Mouse (Mus musculus) naive thymus-derived CD4-positive, alpha-beta T cell, adult 2 months (primary cell): Measurements from ENCODE around the gene Eddm3b.

ENCODE experiments used
- DNase-seq: peaks from one replicate; pipeline ENCODE4 v3.0.0-alpha.2; 2011; ENCODE audit warnings: low read depth

Gene Eddm3b

GRCm38 (mm10) chr14:51094921-51095320 lies 19.3 kb upstream of the Eddm3b start:
- DNase-seq: no peak

DNA sequence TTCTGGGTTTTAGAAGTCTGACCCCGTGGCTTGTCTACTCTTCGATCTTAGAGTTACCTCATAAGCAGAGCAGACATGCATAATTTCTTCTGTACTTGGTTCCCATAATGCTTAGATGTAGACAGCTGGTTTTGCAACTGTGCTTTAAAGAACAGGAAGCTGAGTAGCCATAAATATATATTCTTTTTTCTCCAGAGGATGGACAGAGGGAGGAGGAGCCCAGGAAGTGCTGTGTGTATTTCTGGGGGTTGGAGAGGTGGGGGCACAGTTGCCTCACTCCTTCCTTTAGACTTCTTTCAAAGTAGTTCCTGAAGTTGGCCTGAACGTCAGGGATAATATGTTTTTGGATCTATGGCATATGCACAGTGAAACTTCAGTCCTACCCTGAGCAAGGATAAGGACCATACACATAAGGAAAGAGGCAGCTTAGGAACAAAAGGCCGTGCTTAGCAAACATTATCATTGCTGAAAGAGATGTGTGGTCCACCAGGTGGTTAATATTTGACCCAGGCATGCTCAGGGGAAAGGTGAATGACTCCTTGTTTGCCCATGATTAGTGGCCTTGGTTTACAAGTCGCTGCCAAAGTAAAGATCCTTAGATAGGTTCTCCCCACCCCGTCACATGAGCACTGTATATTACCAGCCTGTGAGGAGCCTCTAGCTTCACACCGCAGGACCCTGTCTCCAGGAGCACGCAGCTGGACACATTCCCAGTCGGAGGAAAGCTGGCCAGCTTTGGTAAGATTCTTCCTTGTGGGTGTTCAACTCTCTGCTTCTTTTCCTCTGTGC lies 18.3 kb upstream of the Eddm3b start:
- DNase-seq: no peak

- DNase-seq: peak; percentile 78
Observed at GRCm38 (mm10) chr14:51098300-51098699, 15.9 kb upstream of the Eddm3b start.

GRCm38 (mm10) chr14:51098921-51099320 lies 15.3 kb upstream of the Eddm3b start:
- no peak for DNase-seq

GRCm38 (mm10) chr14:51101284-51101683 lies 12.9 kb upstream of the Eddm3b start:
- no peak for DNase-seq

- peak; percentile 72 for DNase-seq
Observed at GRCm38 (mm10) chr14:51103217-51103616, 11.0 kb upstream of the Eddm3b start.

DNA sequence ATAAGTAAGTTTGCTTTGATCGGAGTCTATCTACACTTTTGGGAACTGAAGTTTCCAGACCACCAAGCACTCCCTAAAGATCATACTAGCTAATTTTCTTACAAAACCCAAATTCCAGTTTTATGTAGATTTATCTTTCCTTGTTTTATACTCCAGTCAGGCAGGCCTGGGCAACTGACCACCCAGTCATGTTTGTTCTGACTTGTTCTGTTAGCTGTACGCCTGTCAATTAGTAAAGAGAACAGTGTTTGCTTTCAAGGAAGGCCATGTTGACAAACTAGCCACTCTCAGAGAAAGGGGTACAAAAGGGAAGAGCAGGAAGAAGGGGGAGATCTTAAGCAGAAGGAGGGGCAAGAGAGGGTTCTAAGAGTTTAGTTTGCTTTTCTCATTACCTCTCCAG lies 9.9 kb upstream of the Eddm3b start:
- no peak for DNase-seq

DNA sequence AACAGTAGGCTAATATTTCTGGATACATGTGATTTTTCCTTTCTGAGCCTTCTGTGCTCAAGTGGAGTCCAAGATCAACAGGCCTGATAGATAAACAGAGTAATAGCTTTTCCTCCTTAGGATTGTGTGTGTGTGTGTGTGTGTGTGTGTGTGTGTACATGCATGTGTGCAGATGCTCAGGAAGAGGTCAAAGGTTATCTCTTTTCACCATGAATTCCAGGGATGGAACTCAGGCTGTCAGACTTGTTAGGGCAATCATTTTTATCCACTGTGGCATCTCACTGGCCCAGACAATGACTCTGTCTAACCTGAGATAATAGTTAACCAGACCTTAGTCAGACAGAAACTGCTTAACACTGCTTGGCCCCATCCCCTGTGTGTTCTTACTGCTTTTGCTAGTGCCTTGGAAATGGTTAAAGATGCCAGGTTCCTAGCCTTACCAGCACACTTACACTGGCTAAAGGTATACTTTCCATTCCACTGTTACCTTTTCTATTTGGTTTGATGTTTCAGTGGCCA lies 7.7 kb upstream of the Eddm3b start:
- DNase-seq: no peak

DNA sequence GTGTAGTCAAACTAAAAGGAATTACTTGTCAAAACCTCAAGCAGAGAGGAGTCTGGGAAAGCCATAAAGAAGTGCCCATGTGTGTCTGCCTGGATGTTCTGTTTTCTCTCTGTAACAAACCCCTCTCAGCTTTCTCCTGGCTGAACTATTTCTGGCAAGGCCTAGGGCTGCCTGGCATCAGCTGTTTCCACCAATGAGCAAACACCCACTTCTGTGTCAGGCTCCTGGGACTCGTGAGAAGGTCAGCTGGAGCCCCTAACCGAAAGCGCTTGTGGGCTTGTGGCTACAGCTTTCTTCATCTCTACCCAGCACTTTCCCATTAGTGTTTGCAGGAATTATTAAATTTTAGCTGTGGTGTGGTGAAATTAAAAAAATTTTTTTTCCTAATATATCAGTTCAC lies 2.3 kb upstream of the Eddm3b start:
- DNase-seq: no peak

DNA sequence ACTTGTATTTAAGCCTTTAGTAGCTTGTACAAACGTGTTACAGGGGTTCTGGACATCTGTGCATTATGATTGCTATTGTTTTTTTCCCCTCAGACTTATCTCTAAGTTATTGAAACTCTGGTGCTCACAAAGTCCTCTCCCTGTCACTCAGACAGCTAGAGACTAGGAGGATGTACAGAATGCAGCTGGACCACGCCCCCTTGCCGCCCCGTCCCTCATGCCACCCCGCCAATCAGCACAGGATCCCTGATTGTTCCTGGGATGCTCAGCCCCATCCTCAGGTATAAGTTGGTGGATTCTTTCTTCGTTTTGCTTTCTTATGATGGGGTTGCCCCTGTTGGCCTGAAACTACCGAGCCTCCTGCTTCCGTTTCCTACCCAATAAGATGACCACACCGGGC lies 750 bp upstream of the Eddm3b start:
- DNase-seq: no peak

DNA sequence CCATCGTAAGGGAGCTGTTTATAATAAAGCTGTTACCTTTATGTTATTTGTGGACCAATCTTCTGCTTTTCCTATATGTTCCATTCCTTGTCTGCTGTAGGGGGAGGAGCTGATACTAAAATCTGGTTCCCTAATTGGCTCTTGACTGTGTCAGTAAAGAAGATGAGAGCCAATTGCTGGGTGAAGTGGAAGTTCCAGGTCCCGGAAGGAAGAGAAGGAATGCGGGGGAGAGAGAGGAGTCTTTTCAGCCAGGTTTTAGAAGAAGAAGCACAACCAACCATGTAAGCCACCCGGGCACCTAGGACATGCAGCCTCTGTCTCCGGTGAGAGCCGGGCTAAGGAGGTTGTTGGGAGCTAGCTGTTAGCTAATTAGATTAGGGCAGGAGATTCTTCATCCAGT lies 11.5 kb downstream of the Eddm3b start:
- no peak for DNase-seq

- no peak for DNase-seq
Observed at GRCm38 (mm10) chr14:51127648-51128258, 13.5 kb downstream of the Eddm3b start.

- DNase-seq: peak; percentile 20
Observed at GRCm38 (mm10) chr14:51128775-51129623, 14.8 kb downstream of the Eddm3b start.

GRCm38 (mm10) chr14:51129624-51129975 lies 15.4 kb downstream of the Eddm3b start:
- no peak for DNase-seq

DNA sequence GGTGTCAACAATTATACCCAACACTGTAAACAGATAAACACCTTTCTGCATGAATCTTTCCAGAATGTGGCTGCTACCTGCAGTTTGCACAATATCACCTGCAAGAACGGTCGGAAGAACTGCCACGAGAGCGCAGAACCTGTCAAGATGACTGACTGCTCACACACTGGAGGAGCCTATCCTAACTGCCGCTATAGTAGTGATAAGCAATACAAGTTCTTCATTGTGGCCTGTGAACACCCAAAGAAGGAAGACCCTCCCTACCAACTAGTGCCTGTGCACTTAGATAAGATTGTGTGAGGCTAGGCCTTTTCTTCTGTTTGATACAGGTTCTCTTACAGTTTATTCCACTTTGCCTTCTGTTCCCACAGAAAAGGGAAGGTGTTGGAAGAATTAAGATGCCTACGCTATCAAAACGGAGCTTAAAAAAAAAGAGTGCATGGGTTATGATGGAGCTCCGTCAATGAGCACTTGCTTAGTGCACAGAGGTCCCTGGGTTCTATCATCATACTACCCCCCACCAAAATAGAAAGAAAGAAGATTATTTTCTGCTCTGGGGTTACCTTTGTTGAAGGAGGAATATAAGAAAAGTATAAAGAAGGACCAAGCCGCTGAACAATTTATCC lies 16.2 kb downstream of the Eddm3b start:
- no peak for DNase-seq

DNA sequence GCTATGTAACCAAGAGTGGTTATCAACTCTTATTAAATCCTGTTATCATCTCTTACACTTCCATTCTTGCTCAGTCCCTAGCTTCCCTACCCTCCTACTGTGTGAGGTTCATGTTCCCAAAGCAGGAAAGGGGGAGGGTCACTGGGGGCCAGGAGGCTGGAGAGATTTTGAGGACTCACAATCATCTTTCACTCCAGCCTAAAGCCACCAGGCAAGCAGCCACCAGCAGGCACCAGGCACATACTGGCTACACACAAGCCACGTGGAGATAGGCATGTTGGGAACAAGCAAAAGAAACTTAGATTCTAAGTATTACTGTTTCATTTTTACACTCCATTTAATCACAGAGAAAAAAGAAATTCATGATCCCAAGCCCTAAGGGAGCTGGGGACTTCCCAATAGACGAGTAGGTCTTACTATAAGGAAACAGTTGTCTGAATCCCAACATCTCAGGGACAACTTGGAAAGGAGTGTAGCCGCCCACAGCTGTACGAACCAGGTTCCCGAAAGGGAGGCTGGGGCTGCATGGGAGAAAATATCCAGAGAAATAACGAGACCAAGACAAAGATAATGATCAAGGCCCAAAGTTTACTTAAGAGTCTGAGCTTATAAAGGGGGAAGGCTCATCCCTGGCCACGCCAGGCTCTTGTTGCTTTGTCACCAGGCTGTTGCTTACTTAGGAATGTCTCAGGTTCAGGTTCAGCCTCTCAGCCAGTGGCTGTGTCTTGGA lies 17.0 kb downstream of the Eddm3b start:
- no peak for DNase-seq

- DNase-seq: no peak
Observed at GRCm38 (mm10) chr14:51132372-51132771, 18.1 kb downstream of the Eddm3b start.

DNA sequence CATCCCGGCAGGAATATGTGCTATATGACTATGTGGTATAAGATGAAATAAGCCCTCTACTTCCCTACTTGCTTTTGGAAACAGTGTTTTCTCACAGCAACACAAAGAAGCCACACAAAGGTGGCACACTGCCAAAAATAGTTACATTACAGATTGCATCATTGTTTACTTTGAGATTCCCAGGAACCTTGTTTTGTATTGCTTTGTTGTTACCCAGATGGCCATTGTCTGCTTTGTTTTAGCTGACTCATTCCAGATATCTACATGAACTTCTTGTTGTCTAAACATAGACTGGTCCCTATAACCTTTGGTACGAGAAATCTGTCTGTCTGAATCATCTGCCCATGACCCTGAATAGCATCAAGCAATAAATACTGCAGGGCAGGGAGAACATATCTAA lies 26.1 kb downstream of the Eddm3b start:
- no peak for DNase-seq

DNA sequence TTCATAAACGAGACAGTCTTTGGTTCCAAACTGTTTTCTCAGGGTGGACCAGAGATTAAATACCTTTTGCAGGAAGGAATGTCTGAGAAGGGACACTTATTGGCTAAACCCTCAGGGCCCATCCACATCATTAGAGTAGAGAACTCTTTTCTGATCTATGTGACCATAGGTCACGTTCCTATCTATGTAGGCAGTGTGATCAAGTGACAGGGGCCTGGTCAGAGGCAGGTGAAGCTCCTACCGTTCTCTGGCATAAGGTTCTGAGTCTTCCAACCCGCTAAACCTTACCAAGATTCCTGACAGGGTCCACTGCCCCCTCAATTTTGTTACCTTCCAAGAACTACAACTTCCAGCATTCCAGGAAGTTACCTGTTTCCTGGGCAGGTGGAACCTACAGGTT lies 27.9 kb downstream of the Eddm3b start:
- DNase-seq: no peak

DNA sequence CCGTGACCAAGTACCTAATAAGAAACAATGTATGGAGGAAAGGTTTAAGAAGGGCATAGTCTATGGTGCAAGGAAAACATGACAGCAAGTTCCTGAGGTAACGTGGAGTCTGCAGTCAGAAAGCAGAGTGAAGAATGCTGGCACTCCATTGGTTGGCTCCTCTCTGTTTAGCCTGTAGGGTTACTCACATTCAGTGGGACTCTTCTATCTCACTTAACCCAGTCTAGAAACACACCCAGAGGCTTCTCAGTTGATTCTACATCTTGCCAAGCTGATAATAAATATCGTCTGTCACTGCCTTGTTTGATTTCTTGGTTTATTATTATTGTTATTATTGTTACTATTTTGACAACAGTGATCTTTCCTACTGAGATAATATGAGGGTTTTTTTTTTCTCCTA lies 28.3 kb downstream of the Eddm3b start:
- no peak for DNase-seq

GRCm38 (mm10) chr14:51143287-51143686 lies 29.1 kb downstream of the Eddm3b start:
- no peak for DNase-seq

DNA sequence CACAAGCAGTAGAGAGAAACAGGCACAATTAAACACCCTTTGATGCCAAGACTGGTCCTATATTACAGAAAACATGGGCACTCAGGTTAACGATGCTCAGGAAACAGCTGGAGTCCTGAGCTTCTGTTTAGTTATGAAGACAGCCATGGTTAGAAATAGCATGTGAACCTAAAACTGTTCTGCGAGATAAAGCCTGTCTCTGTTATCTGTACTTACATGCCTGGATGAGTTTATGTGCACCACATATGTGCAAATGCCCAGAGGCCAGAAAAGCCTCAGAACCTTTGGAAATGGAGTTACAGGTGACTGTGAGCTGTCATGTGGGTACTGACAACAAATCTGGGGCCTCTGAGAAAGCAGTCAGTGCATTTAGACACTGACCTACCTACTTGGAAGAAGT lies 29.7 kb downstream of the Eddm3b start:
- DNase-seq: no peak
